Mouse (Mus musculus): ENCODE measurements around the gene Exoc5.
"Not testable (repeated sequence)": the region's sequence is repeated elsewhere in the genome, so short reads cannot be mapped to it uniquely, and the experiment has no call there.

Exoc5 gene

DNA sequence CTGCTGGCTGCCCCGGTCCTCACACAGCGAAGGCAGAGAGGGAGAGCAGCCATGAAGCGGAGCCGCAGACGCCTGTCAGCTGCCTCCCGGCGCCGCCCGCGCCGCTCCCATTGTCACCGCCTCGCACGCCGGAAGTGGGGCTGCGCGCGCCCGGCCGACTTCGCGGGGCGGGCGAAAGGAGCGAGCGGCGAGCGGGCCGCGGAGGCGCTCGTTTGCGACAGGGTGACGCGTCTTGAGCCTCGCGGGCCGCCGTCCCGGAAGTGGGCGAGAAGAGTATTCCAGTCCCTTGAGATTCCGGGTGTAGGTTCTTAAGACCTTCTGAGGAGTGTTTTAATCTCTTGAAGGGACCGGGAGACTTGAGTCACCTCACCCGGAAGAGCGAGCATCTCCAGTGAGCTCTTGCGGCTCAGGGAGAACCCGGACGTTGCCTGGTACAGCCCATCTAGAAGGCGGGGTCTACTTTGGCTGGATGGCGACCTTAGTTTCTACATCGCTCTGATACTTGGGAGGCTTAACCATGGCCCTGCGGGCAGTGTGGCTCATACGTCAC is at the start of gene Exoc5:
Gene Exoc5, minus strand, starts transcription at position 380 of the 550 bp plus-strand sequence.
- DNase-seq = peak; percentile 95 to 96

DNA sequence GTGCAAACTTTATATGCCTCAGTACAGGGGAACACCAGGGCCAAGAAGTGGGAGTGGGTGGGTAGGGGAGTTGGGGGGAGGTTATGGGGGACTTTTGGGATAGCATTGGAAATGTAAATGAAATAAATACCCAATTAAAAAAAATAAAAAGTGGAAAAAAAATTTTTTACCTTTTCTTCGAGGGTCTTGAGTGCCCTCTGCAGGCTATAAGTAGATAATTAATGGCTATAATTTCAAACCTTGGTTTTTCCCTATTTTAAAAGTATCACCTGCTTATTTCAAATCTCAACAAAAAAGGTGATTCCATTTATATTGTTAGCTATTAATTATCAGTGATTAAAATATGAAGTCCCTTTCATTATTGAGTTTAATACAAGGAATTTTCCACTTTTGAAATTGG is 25.3 kb upstream of the Exoc5 start:
- not testable (repeated sequence) for DNase-seq

DNA sequence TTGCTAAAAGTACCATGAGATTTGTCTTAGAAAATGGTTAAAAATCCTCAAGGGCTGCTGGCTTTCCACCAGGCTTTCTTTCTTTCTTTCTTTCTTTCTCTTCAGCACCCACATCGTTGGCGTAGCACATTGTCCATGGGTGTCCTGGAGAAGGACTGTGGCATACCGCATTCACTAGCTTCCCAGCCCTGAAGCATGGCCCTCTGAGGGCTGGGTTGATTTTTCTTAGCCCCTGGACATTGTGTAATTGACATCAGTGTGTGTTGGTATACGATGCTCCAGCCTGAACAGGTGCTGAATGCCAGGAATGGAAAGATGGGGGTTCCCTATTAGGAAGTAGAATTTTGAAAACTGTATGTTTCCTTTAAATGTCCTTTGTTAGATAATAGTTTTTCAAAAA is 24.8 kb upstream of the Exoc5 start:
- DNase-seq = no peak

DNA sequence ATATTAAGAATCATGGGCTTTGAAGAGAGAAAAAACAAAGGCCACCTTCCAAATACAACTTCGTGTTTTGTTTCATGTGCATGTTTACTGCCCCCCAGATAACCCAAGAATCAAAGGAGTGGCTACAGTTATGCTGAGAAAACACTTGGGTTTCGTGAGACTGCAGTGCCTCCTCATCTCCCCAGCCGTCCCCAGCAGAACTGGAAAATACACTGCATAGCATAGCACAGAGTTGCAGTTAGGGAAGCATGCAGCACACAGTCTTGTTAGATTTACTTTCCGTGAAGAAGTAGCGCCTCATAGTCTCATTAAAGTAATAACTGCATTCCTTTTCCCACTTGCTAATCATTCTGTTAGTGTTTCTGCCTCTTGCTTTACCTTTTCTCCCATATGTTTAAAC is 23.6 kb upstream of the Exoc5 start:
- no peak for DNase-seq

DNA sequence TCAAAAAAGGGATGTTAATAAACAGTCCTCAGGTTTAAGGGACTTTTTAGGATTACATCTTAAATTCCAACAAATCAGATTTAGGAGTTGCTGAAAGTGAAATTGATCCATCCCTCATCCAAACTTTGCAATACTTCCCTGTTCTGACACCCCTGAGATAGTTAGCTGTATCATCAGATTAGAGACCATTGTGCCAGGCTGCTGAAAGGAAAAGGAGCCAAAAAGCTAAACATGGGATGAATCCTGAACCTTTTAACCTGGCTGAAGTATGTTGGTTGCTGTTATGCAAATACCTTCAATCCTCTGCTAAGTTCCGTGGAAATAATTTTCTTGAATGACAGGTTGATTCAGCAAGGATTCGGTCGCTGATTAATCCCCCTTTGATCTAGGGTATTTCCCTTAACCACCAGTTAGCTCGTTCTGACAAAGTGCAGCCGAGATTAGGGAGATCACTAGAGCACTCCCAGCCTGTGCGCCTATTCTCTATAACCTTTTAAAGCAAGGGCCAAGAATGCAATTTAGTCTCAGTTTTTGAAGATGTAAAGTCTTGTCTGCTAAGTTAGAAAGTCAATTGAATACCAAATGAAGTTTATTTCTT is 23.1 kb upstream of the Exoc5 start:
- no peak for DNase-seq

DNA sequence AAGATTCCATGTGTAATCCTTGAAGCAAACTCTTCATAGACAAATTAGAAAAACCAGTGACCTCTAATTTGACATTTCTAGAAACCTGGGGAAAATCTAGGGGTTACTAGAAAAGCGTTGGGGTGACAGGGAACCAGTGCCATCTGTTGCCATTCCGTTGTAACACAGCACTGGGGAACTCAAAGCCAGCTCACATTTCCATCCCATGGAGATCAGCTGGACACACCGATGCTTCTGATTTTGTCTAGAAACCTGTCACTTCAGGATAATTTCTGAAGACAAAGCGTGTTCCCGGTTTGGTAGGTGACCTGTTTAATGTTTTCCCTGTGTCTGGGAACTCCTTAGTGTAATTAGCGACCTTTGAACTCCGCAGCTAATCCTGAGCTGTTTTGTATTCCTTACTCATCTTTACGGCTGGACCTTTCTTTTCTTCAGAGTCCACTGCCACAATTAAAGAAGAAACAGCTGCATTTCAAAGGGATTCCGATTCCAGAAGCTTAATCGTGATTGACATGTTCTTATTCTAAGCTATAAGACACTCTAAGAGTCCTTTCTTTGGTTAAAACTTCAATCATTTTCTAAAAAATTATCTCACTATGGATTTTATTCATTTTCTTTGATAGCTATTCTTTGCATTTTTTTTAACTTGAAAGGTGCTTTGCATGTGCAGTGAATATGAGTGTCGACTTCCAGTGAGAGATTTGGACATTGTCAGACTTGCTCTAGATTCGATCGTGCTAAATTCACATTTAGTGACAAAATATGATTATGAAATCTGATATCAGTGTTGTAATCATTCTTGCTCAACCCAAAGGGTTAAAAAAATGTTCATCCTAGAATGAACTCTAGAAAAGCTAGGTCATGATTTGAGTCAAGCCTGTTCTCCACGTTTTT is 21.9 kb upstream of the Exoc5 start:
- DNase-seq = no peak

DNA sequence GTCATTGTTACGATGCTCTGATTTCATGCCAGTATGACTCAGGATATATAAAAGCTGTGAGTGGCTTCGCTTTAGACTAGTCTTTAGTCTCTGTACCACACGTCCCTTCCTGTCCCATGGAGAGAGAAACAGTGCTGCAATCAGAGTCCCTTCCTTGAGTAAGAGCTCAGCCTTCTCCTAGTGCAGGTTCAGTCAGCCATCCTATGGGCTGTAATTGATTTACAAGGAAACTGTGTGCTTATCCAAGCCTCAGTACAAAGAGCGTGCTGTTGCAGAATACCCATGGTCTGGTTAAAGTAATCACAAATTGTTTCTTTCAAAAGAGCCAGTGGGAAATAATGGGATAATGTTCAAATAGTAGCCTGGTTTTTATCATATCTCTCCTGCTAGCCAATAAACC is 20.1 kb upstream of the Exoc5 start:
- no peak for DNase-seq

DNA sequence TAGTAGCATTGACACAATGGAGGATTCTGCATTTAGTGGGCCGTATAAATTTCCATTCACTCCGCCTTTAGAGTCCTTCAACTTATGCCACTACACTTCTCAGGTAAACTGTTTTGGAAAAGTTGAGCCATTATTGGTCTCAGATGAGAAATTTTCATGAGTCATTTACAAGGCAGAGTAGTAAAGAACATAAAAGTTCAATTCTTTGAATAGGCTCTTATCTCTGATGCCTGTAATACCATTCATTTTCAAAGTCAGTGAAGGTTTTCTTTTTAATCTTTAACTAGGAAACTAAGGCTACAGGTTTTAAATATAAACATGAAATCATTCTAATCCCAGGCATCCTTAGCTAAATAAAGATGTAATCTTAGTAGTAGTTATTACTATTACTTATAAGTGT is 12.4 kb upstream of the Exoc5 start:
- no peak for DNase-seq

DNA sequence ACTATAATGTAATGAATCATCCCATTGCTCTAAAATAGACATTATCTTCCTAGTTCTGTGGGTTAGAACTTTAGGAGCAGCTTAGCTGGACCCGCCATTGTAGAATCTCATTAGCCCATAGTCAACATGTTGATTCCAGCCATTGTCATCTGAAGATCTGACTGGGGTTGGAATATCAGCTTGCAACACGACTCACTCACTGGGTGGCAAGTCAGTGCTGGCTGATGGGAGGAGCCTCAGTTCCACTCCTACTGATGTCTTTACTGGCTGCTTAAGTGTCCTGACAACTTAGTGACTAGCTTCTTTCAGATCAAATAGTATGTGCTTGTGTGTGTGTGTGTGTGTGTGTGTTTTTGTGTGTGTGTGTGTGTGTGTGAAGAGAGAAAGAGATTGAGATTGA is 7.9 kb upstream of the Exoc5 start:
- DNase-seq = no peak

DNA sequence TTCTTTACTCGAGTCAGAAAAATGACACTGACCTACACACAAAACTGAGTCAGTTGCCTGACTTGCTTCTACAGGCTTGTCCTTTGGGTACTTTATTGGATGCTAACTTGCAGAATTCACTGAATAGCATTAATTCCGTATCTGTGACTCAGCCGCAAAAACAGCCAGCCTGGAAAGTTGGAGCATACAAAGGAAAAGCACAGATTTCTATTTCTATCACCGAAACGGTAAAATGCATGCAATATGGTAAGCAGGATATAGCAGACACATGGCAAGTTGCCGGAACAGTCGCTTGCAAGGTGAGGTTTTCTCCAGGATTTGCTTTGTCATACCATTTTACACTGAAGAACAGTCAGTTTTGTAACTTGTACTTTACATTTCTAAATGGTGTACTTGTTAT is 7.4 kb upstream of the Exoc5 start:
- DNase-seq = no peak

DNA sequence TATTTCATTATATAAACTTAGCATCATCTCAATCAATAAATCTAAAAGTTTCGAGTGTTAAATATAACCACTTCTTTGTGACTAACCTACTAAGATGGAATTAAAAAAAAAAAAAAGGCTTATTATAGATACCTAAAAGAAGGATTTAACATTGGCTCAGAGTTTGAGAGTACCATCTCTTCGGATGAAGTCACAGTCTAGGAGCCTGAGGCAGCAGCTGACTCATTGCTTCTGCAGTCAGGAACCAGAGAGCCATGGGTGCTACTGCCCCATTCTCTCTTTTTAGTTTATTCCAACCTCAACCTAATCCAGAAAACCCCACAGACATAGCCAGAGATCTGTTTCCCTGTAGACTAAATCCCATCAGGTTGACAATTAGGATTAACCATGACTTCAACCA is 6.4 kb upstream of the Exoc5 start:
- no peak for DNase-seq

DNA sequence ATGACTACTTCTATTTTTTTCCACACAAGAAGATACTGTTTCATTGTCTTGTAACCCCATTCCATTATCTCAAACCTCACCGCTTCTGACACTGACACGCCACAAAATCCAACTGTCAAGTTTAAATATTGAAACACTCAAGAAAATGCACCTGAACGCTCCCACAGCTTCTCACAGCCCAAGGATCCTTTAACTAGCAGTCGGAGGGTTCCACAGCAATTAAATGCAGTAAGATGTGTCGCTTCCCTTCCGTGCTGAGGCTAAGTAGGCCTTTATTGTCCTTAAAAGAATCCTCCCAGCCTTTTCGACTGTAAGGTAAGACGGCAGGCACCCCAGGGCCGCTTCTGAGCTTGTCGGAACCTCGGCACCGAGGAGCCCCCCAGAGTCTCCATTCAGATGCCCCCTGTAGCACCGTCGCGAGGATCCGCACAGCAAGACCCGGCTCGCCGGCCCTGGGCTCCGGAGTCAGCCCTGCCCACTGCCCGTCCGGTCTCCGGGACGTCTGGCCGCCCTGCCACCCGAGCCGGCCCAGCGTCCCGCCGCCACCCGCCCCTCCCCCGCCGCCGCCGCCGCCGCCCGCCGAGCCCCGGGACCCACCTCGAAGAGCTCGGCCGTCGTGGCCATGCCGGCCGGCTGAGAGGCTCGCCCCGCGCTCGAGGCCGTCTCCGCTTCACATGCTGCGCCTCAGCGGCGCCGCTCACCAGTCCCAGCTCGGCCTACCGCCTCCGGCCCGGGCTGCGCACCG is 752 bp downstream of the Exoc5 start, which contains the start of gene Ap5m1:
Gene Ap5m1, plus strand, starts transcription at position 569 of the 745 bp plus-strand sequence.
- DNase-seq = peak in 1 of 2 experiments; percentile 53

DNA sequence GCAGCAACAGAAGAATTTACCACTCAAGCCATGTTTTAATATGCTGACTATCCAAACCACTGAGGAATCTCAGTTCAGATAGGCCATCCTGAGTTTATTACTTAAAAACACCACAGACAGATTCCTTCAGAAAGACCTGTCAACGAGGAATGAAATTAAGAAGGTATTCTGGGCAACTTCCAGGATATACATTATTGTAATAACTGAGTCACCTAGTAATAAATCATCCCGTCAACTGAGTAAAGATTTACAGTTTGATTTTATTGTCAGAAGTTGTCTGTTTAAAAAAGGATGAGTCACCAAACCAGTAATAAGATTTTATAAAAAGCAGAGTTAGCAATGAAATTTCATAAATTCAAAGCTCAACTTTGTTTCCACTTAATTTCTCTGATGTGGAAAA is 2.6 kb downstream of the Exoc5 start:
- DNase-seq = no peak

DNA sequence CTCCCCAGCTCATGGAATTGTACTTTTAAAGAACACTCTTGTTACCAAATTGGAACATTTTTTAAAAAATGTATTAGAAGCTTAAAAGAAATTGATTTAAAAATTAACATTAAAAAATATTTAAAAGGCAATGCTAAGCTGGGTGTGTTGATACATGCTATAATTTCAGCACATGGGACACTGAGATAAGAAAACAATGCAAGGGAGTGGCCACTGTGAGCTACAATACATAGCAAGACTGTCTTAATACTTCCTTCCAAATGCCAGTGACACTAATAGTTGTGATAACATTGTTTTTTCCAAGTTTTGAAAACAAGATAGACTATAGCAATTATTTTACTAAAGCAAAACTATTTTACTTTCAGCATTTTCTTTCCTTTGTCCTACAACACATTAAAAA is 17.0 kb downstream of the Exoc5 start:
- no peak for DNase-seq

DNA sequence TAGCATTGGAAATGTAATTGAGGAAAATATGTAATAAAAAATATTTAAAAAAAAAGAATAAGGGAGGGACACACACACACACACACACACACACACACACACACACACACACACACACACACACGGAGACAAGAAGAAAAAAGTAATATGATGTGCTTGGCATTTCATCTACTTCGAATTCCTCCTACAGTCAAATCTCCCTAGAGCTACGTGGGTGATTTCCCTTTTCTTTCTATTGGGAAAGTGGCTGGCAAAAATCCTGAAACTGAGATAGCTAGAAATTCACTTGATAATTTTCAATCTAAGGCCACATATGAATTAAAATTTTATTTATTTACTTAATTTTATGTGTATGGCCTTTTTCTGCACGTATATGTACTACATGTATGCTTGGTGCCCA is 20.8 kb downstream of the Exoc5 start:
- no peak for DNase-seq

DNA sequence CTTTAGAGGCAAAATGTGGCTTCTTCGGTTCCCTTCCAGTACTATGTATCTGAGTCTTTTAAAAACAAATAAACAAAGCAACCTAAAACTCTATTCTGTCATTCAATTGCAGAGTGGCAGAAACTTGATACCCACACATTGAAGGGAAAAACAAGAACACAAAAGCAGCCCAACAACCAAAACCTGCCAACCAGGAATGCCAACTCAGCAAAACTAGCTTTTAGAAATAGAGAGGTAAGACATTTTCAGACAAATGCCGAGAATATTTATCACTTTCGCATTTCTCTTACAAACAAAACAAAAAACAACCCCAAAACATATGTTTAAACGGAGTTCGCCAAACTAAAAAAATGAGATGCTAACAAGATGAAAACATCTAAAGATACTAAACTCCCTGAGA is 37.5 kb downstream of the Exoc5 start:
- DNase-seq = no peak

DNA sequence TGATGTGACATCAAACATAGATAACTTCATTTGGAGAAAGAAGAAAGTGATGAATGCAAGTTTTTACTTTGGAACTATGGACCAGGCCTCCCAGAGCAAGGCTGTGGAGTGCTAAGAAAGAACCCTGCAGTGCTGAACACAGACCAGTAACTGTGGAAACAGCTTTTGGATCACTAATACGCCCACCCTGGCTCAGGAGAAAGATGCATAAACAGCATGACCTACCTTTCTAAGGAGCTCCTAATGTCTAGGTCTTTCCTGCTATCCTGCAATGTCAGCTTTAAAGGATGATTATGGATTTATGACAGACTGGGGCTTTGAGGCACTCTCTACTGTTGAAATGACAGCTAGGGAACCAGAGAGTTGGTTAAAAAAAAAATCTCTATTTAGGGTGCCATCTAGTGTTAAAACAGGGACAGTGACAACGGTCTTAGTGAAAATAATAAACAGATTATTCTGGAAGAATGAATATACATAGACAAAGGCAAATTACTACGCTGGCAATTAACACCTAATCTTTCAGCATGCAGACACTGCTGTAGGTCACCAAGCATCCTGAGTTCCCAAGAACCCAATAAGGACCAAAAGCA is 38.6 kb downstream of the Exoc5 start:
- DNase-seq = no peak

DNA sequence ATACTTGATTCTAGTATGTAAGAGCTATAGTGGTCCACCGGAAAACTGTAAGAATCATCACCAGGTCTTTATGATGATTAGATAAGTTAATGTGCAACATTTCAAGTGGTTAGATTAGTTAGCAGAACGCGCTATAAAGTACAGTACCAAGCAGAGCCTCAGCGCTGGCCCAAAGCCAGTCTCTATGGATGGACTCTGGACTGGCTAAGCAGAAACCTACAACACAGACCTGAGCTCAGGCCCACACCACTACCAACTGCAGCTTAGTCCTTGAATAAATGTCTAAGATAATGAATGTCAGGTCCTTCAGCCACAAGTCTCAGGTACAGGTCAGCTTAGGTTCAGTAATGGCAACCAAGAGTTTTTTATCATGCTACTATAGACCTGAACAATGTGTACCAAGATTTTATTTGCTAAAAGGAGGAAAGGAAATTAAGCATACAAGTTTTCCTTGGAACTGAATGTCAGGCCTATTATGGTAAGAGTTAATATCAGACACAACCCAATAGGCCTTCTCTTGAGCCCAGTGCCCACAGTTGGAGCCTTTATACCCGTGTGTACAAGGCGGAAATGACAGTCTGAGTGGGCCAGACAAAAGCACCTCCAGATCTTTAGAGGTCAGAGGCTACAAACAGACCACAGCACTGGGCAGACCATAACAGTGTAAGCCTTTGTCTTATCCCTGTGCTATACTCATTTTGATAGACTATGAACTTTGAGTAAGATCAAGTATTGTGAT is 39.2 kb downstream of the Exoc5 start:
- DNase-seq = no peak

DNA sequence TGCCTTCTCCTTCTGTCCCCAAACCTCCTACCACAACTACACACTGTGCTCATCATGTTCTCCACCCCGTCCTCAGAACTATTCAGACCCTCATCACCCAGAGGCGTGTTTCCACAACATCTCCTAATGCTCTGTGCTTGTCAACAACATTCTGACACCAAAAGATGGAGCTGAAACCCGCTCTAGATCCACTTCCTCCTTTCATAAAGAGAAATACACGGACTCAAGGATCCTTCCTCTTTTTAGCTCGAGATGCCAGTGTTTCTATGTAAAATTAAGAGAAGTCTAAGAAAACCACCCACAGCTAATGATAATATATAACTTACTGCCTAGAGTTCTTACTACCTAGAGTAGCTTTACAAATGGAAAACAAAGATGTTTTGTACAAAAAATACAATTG is 46.7 kb downstream of the Exoc5 start:
- DNase-seq = peak; percentile 10 to 19

DNA sequence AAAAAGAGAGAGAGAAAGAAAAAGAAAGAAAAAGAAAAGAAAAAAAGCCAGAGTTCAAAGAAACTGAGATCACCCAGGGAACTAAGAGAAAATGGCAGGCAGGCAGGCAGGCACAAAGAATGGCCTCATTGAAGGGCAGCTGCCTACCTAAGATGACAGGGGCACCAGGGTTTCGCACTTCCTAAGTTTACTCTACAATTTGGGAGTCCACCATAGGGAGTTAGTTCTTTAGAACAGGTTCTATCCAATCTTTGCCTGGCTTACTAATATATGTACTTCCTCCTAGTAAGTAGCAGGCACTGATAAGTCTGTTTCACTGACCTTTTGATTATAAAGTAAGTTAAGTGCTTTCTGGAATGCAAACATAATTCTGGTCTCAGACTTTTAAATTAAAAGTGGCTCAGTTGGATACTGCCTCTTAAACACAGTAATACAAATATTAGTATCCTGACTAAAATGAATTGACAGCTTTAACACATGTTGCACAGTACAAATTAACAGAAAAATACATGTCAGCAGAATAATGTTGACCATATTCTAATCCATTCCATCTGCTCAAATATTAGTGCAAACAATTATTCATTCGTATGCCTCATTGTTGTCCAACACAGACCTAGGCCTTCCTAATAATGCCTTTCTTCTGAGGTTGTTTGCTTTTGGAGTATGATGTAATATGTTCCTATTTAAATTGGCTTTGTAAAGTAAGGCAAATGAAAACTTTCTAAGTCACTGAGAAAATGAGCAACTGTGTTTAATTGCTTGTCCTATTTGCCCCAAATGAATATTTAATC is 57.9 kb downstream of the Exoc5 start:
- DNase-seq = no peak

DNA sequence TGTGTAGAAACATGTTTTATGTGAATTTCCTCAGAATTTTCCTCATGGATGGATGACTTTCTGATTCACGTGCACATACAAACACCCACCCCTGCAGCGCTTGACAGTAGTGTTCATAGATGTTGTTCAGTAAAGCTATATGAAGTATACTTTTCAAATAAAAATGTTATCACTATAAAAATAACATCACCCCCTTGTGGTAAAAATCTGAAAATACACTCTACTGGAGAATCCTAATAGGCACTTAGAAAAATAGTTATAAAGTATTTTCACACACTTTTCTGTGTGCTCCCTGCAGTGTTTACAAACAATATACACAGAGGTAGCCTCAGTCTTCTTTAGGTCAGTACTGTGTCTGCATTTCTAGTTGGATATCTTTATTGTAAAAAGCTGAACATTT is 58.5 kb downstream of the Exoc5 start:
- no peak for DNase-seq

DNA sequence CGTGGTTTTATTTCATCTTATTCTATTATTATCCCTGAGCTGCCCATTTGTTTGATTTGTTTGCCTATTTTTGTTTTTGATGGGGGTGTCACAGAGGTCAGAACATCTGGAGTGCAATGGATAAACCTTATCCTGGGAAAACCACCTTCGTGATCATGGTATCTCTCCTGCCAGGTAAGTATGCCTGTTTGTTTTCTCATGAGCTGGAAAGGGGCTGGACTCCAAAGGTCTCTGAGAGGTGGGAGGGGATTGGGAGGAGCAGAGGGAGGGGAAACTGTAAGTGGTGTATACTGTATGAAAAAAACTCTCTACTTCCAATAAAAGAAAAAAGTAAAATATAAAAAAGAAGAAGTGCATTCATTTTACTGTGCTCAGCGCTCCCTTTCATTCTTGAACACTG is 64.8 kb downstream of the Exoc5 start:
- no peak for DNase-seq
